Mouse (Mus musculus) kidney, postnatal 14 days (tissue): ENCODE data around the gene Nhlrc2.
A peak's percentile ranks its signal among the peaks of the same experiment; 100 is the strongest.
"Not testable (repeated sequence)": the region's sequence is repeated elsewhere in the genome, so short reads cannot be mapped to it uniquely, and the experiment has no call there.

ENCODE experiments used
- DNase-seq: peaks from one replicate; pipeline ENCODE4 v3.0.0; 2022; ENCODE audit warnings: mixed read lengths

The Nhlrc2 gene

GRCm38 (mm10) chr19:56548230-56549032 is at the start of gene Nhlrc2:
Nhlrc2 (plus strand) TSS chr19:56548261.
- peak; percentile 93 for DNase-seq

- DNase-seq: not testable (repeated sequence)
These were observed 45.0 kb upstream of the Nhlrc2 start for GRCm38 (mm10) chr19:56503069-56503468.

GRCm38 (mm10) chr19:56503525-56503924 is 44.5 kb upstream of the Nhlrc2 start:
- DNase-seq: not testable (repeated sequence)

- DNase-seq: not testable (repeated sequence)
These were observed 36.9 kb upstream of the Nhlrc2 start for GRCm38 (mm10) chr19:56511207-56511606.

- DNase-seq: not testable (repeated sequence)
These were observed 34.5 kb upstream of the Nhlrc2 start for GRCm38 (mm10) chr19:56513527-56513926.

GRCm38 (mm10) chr19:56519408-56519807 is 28.7 kb upstream of the Nhlrc2 start:
- not testable (repeated sequence) for DNase-seq

GRCm38 (mm10) chr19:56530529-56530928 is 17.5 kb upstream of the Nhlrc2 start:
- not testable (repeated sequence) for DNase-seq

- no peak for DNase-seq
These were observed 16.8 kb upstream of the Nhlrc2 start for GRCm38 (mm10) chr19:56531251-56531650.

- no peak for DNase-seq
These were observed 14.6 kb upstream of the Nhlrc2 start for GRCm38 (mm10) chr19:56533291-56534071.

- DNase-seq: no peak
These were observed 13.7 kb upstream of the Nhlrc2 start for GRCm38 (mm10) chr19:56534337-56534736.

GRCm38 (mm10) chr19:56535064-56535463 is 13.0 kb upstream of the Nhlrc2 start:
- DNase-seq: no peak

- no peak for DNase-seq
These were observed 12.3 kb upstream of the Nhlrc2 start for GRCm38 (mm10) chr19:56535765-56536164.

GRCm38 (mm10) chr19:56543320-56543719 is 4.7 kb upstream of the Nhlrc2 start:
- DNase-seq: no peak

- DNase-seq: peak; percentile 28
These were observed 3.2 kb upstream of the Nhlrc2 start for GRCm38 (mm10) chr19:56544681-56545388.

- no peak for DNase-seq
These were observed 2.0 kb upstream of the Nhlrc2 start for GRCm38 (mm10) chr19:56546031-56546430.

- DNase-seq: peak; percentile 83
These were observed 418 bp upstream of the Nhlrc2 start, which contains the start of gene Dclre1a for GRCm38 (mm10) chr19:56547456-56548229. Dclre1a (minus strand) TSS chr19:56548222.

GRCm38 (mm10) chr19:56549033-56549680 is 1.1 kb downstream of the Nhlrc2 start:
- peak; percentile 26 for DNase-seq

- no peak for DNase-seq
These were observed 5.1 kb downstream of the Nhlrc2 start for GRCm38 (mm10) chr19:56553177-56553576.

GRCm38 (mm10) chr19:56555972-56556371 is 7.9 kb downstream of the Nhlrc2 start:
- no peak for DNase-seq

- no peak for DNase-seq
These were observed 14.5 kb downstream of the Nhlrc2 start for GRCm38 (mm10) chr19:56562433-56563138.

- no peak for DNase-seq
These were observed 15.4 kb downstream of the Nhlrc2 start for GRCm38 (mm10) chr19:56563469-56563868.
